9 mouse cellular contexts compared by ENCODE assay signal in genomic region chrX:101222796-101223162, GRCm38 (mm10). TPM values are rescaled to one million over a fixed set of nuclear protein-coding genes. Genes with fewer than 3 reads are reported as not detected.
DNase-seq lines count a peak whose midpoint lies in the region; ATAC-seq and TF ChIP-seq lines count a peak whose summit lies in the region.
"Had no signal": no experiment of that assay in that cellular context is flagged by ENCODE, and none has a peak within 500 bp of the region (broad histone marks: within the 10 kb centered on the region; RNA-seq: fewer than 3 reads in every experiment).

No protein-coding gene starts in this region.

- peak overlapping the region; percentile 54 for H3K4me2 ChIP-seq in lung, postnatal 0 days (replicated peaks; ENCODE audit: low read depth, low read length)
- peak overlapping the region; percentile 45 for H3K4me2 ChIP-seq in forebrain, embryonic 11.5 days (ENCODE audit: low read depth, low read length, severe bottlenecking)
- peak overlapping the region; percentile 59 for H3K4me2 ChIP-seq in limb, embryonic 12.5 days

- no peak overlapping the region for H3K9ac ChIP-seq in lung, postnatal 0 days (replicated peaks; ENCODE audit: low read depth)
- peak overlapping the region; percentile 35; the same call in 1 of the 2 replicates for H3K9ac ChIP-seq in forebrain, embryonic 11.5 days (ENCODE audit: low read length)
- no peak overlapping the region for H3K9ac ChIP-seq in limb, embryonic 12.5 days (replicated peaks)

- no peak; the same call in 1 of the 2 replicates for TF ChIP-seq EP300 in lung, postnatal 0 days (IDR thresholded peaks at IDR 0.05)

- no peaks in the 10 kb centered on the region for H3K9me3 ChIP-seq in lung, postnatal 0 days (ENCODE audit: low read length)
- H3K9me3 ChIP-seq in forebrain, embryonic 11.5 days (ENCODE audit: control insufficient read depth, low read length), result no peaks in the 10 kb centered on the region
- no peaks in the 10 kb centered on the region for H3K9me3 ChIP-seq in limb, embryonic 12.5 days

- 21% methylated on average over 7 of the region's 7 CpGs for WGBS in lung, postnatal 0 days
- 43% methylated on average over 7 of the region's 7 CpGs for WGBS in forebrain, embryonic 11.5 days
- 38% methylated on average over 7 of the region's 7 CpGs for WGBS in limb, embryonic 12.5 days
- WGBS in small intestine, adult 2 months, result 22% methylated on average over 7 of the region's 7 CpGs

- H3K36me3 ChIP-seq in lung, postnatal 0 days (ENCODE audit: insufficient read depth, low read length), result no peaks in the 10 kb centered on the region
- H3K36me3 ChIP-seq in forebrain, embryonic 11.5 days (ENCODE audit: control insufficient read depth, insufficient read depth, low read length), result no peaks in the 10 kb centered on the region
- H3K36me3 ChIP-seq in limb, embryonic 12.5 days, result no peaks in the 10 kb centered on the region
- no peaks in the 10 kb centered on the region for H3K36me3 ChIP-seq in small intestine, adult 2 months (ENCODE audit: control insufficient read depth, insufficient read depth, low read length)

- DNase-seq in lung, postnatal 0 days (ENCODE audit: low spot score), result no peak
- no peak for DNase-seq in lung, postnatal 10 days
- DNase-seq in forebrain, embryonic 11.5 days (ENCODE audit: low spot score), result no peak
- DNase-seq in layer of hippocampus, postnatal 10 days (ENCODE audit: low spot score in 2 of 2), result no peak
- DNase-seq in adrenal gland, adult (ENCODE audit: inconsistent age in 2 of 2, low spot score in 1 of 2), result no peak

- peak overlapping the region; percentile 53 for H3K4me3 ChIP-seq in lung, postnatal 0 days (ENCODE audit: low read depth, low read length)
- H3K4me3 ChIP-seq in forebrain, embryonic 11.5 days (ENCODE audit: low read depth, low read length), result peak overlapping the region; percentile 30
- peak overlapping the region; percentile 54 for H3K4me3 ChIP-seq in limb, embryonic 12.5 days (replicated peaks)
- H3K4me3 ChIP-seq in small intestine, adult 2 months (ENCODE audit: low read depth, low read length), result peak overlapping the region; percentile 95

- no peak for TF ChIP-seq POLR2A in small intestine, adult 2 months (IDR thresholded peaks at IDR 0.05; ENCODE audit: low read depth, low read length)

- no peaks in the 10 kb centered on the region for H3K4me1 ChIP-seq in lung, postnatal 0 days (ENCODE audit: insufficient read depth, low read depth, low read length)
- H3K4me1 ChIP-seq in forebrain, embryonic 11.5 days (replicated peaks; ENCODE audit: control insufficient read depth, insufficient read depth, low read length), result no peaks in the 10 kb centered on the region
- no peaks in the 10 kb centered on the region for H3K4me1 ChIP-seq in limb, embryonic 12.5 days (replicated peaks)
- peaks cover 2% of the 10 kb centered on the region; the same call in 1 of the 2 replicates for H3K4me1 ChIP-seq in small intestine, adult 2 months (ENCODE audit: control insufficient read depth, insufficient read depth, insufficient read length, low read length)

- no peak for TF ChIP-seq CTCF in lung, postnatal 0 days (IDR thresholded peaks at IDR 0.05)
- TF ChIP-seq CTCF in small intestine, adult 2 months (IDR thresholded peaks at IDR 0.05; ENCODE audit: extremely low read depth, insufficient read length, insufficient replicate concordance, low read depth, low read length), result no peak

- ATAC-seq in lung, postnatal 0 days, result no peak; the same call in 1 of the 2 replicates
- ATAC-seq in forebrain, embryonic 11.5 days (replicated peaks; ENCODE audit: low FRiP score), result no peak
- no peak for ATAC-seq in limb, embryonic 12.5 days (ENCODE audit: insufficient number of reproducible peaks, insufficient read depth, low FRiP score, low TSS enrichment, low read depth)

- no peaks in the 10 kb centered on the region for H3K27me3 ChIP-seq in lung, postnatal 0 days (replicated peaks; ENCODE audit: insufficient read depth, low read length)
- H3K27me3 ChIP-seq in forebrain, embryonic 11.5 days (ENCODE audit: control insufficient read depth, insufficient read depth, low read length), result no peaks in the 10 kb centered on the region; the same call in 1 of the 2 replicates
- peaks cover 26% of the 10 kb centered on the region for H3K27me3 ChIP-seq in limb, embryonic 12.5 days
- H3K27me3 ChIP-seq in small intestine, adult 2 months (ENCODE audit: control insufficient read depth, insufficient read depth, low read length), result no peaks in the 10 kb centered on the region

- no peak overlapping the region for H3K27ac ChIP-seq in lung, postnatal 0 days (ENCODE audit: low read length)
- H3K27ac ChIP-seq in forebrain, embryonic 11.5 days (ENCODE audit: low read depth, low read length), result no peak overlapping the region
- H3K27ac ChIP-seq in limb, embryonic 12.5 days, result peak overlapping the region; percentile 41
- peak overlapping the region; percentile 71 for H3K27ac ChIP-seq in small intestine, adult 2 months (ENCODE audit: insufficient read depth, low read depth, low read length)

RNA-seq across cellular contexts. Expression of gene Snx12, which starts 0.4 kb away (rescaled TPM):
- polyA plus RNA-seq in lung, postnatal 0 days (2015; fragmentation: Nextera tagmentation; extraction: Ambion mirVana), result 30.7 and 35.4 TPM in 2 replicates
- 56.0 and 57.5 TPM in 2 replicates for polyA plus RNA-seq in forebrain, embryonic 11.5 days (2014; fragmentation: Nextera tagmentation; extraction: Ambion mirVana)
- 46.8 and 51.7 TPM in 2 replicates for polyA plus RNA-seq in limb, embryonic 12.5 days (2016; fragmentation: Nextera tagmentation; extraction: Ambion mirVana)
- polyA plus RNA-seq in small intestine, adult 2 months (2012; rRNA removed), result 4.2 and 7.4 TPM in 2 replicates
- 10 to 100 TPM; 70.3 to 76.2 TPM for total RNA-seq in layer of hippocampus, postnatal 10 days (2021)

RNA-seq across cellular contexts. Expression of gene Foxo4, which starts 31.5 kb away (rescaled TPM):
- 2.9 and 3.1 TPM in 2 replicates for polyA plus RNA-seq in lung, postnatal 0 days (2015; fragmentation: Nextera tagmentation; extraction: Ambion mirVana)
- 1.3 and 2.1 TPM in 2 replicates for polyA plus RNA-seq in forebrain, embryonic 11.5 days (2014; fragmentation: Nextera tagmentation; extraction: Ambion mirVana)
- polyA plus RNA-seq in limb, embryonic 12.5 days (2016; fragmentation: Nextera tagmentation; extraction: Ambion mirVana), result 5.9 and 6.5 TPM in 2 replicates
- polyA plus RNA-seq in small intestine, adult 2 months (2012; rRNA removed), result 13.7 and 32.2 TPM in 2 replicates
- 10 to 100 TPM; 14.2 to 16.2 TPM for total RNA-seq in layer of hippocampus, postnatal 10 days (2021)

RNA-seq across cellular contexts. Expression of gene Gm614, which starts 41.0 kb away (rescaled TPM):
- polyA plus RNA-seq in lung, postnatal 0 days (2015; fragmentation: Nextera tagmentation; extraction: Ambion mirVana), result 0.25 and 0.27 TPM in 2 replicates
- not detected in 2 replicates for polyA plus RNA-seq in forebrain, embryonic 11.5 days (2014; fragmentation: Nextera tagmentation; extraction: Ambion mirVana)
- polyA plus RNA-seq in limb, embryonic 12.5 days (2016; fragmentation: Nextera tagmentation; extraction: Ambion mirVana), result not detected in 2 replicates
- 0.23 TPM in 1 of 2 replicates, not detected in the other for polyA plus RNA-seq in small intestine, adult 2 months (2012; rRNA removed)
- not detected for total RNA-seq in layer of hippocampus, postnatal 10 days (2021)
- total RNA-seq: layer of hippocampus, postnatal 25 days had no signal
- polyA plus RNA-seq: brain, embryonic 14.5 days had no signal

RNA-seq across cellular contexts. Expression of gene Il2rg, which starts 45.3 kb away (rescaled TPM):
- polyA plus RNA-seq in lung, postnatal 0 days (2015; fragmentation: Nextera tagmentation; extraction: Ambion mirVana), result 58.3 and 59.1 TPM in 2 replicates
- polyA plus RNA-seq in forebrain, embryonic 11.5 days (2014; fragmentation: Nextera tagmentation; extraction: Ambion mirVana), result 1.7 and 1.9 TPM in 2 replicates
- polyA plus RNA-seq in limb, embryonic 12.5 days (2016; fragmentation: Nextera tagmentation; extraction: Ambion mirVana), result 3.9 and 4.2 TPM in 2 replicates
- polyA plus RNA-seq in small intestine, adult 2 months (2012; rRNA removed), result 7.1 and 14.1 TPM in 2 replicates
- 1 to 10 TPM; 2.6 to 3.1 TPM for total RNA-seq in layer of hippocampus, postnatal 10 days (2021)

RNA-seq across cellular contexts. Expression of gene Gm20489, which starts 46.0 kb away (rescaled TPM):
- not detected in 2 replicates for polyA plus RNA-seq in lung, postnatal 0 days (2015; fragmentation: Nextera tagmentation; extraction: Ambion mirVana)
- polyA plus RNA-seq in forebrain, embryonic 11.5 days (2014; fragmentation: Nextera tagmentation; extraction: Ambion mirVana), result not detected in 2 replicates
- not detected in 2 replicates for polyA plus RNA-seq in limb, embryonic 12.5 days (2016; fragmentation: Nextera tagmentation; extraction: Ambion mirVana)
- not detected in 2 replicates for polyA plus RNA-seq in small intestine, adult 2 months (2012; rRNA removed)
- total RNA-seq in layer of hippocampus, postnatal 10 days (2021), result not detected
- total RNA-seq: layer of hippocampus, postnatal 25 days had no signal
- polyA plus RNA-seq: brain, embryonic 14.5 days had no signal

Comparison
In these comparisons a context has a peak if more than half of its experiments do, and no peak if none do; other contexts are left out.
1. H3K27ac ChIP-seq: peak in limb, embryonic 12.5 days (single experiment) and small intestine, adult 2 months (single experiment); none in lung, postnatal 0 days (single experiment) and forebrain, embryonic 11.5 days (single experiment).
2. H3K4me3 ChIP-seq: peak in every context shown above with its lines; median percentile 95 in small intestine, adult 2 months; 54 in limb, embryonic 12.5 days; 53 in lung, postnatal 0 days; 30 in forebrain, embryonic 11.5 days.
3. Peak in every context shown above with its lines, with median percentiles within 50 percentile points of each other: H3K4me2 ChIP-seq.